Mouse (Mus musculus): ENCODE data around the gene Tmem54.

- no peak for TF ChIP-seq GATA1 (IDR thresholded peaks at IDR 0.05; ENCODE audit: borderline replicate concordance, low read length)
- TF ChIP-seq FLI1 (IDR thresholded peaks at IDR 0.05; ENCODE audit: low read length): no peak
Measured at GRCm38 (mm10) chr4:129146392-129146791, 41.0 kb downstream of the Tmem54 start.

Measured in megakaryocyte, embryonic 14.5 days (primary cell).